In genomic region chr10:9092237-9092885, GRCm38 (mm10) we compare ENCODE assay signal across 8 mouse cellular contexts.
DNase-seq lines count a peak whose midpoint lies in the region; ATAC-seq lines count a peak whose summit lies in the region.

No protein-coding gene starts in this region.

- no peak overlapping the region for H3K4me3 ChIP-seq in heart, embryonic 10.5 days
- H3K4me3 ChIP-seq in midbrain, embryonic 13.5 days (replicated peaks), result no peak overlapping the region

- no peak overlapping the region; the same call in 1 of the 2 replicates for H3K27ac ChIP-seq in heart, embryonic 10.5 days
- no peak overlapping the region for H3K27ac ChIP-seq in midbrain, embryonic 13.5 days

- WGBS in heart, embryonic 10.5 days, result 56% methylated on average over 10 of the region's 10 CpGs
- 67% methylated on average over 10 of the region's 10 CpGs for WGBS in midbrain, embryonic 13.5 days

- H3K27me3 ChIP-seq in heart, embryonic 10.5 days (ENCODE audit: insufficient read depth, poor library complexity, severe bottlenecking), result no peaks in the 10 kb centered on the region
- no peaks in the 10 kb centered on the region for H3K27me3 ChIP-seq in midbrain, embryonic 13.5 days

- H3K9ac ChIP-seq in midbrain, embryonic 13.5 days (replicated peaks), result no peak overlapping the region

- DNase-seq in heart, adult 11 months, result peak; percentile 95
- no peak for DNase-seq in heart, embryonic 10.5 days (ENCODE audit: low spot score)
- DNase-seq in Muller cell, postnatal 12 days (ENCODE audit: inconsistent ontology term), result peak; percentile 70
- peak; percentile 20 for DNase-seq in cerebellum, adult 9-10 months
- DNase-seq in heart, postnatal 25 days (ENCODE audit: low spot score), result peak; percentile 17
- no peak for DNase-seq in thymus, postnatal 14 days
- no peak for DNase-seq in left cerebral cortex, adult 11 months (ENCODE audit: low spot score)

- no peaks in the 10 kb centered on the region for H3K36me3 ChIP-seq in heart, embryonic 10.5 days
- no peaks in the 10 kb centered on the region for H3K36me3 ChIP-seq in midbrain, embryonic 13.5 days

- intact Hi-C loops in heart, postnatal 25 days (cut with DNase I), result no loop called here

- no peaks in the 10 kb centered on the region for H3K4me1 ChIP-seq in heart, embryonic 10.5 days
- H3K4me1 ChIP-seq in midbrain, embryonic 13.5 days (replicated peaks), result 0 out of 2 replicates have a peak, but pooled peaks cover 9% of the 10 kb centered on the region

- peak; percentile 79 for ATAC-seq in midbrain, embryonic 13.5 days

- H3K4me2 ChIP-seq in midbrain, embryonic 13.5 days (replicated peaks), result no peak overlapping the region

- no peaks in the 10 kb centered on the region for H3K9me3 ChIP-seq in heart, embryonic 10.5 days
- no peaks in the 10 kb centered on the region for H3K9me3 ChIP-seq in midbrain, embryonic 13.5 days

Comparison
In these comparisons a context has a peak if more than half of its experiments do, and no peak if none do; other contexts are left out.
1. DNase-seq: peak in heart, adult 11 months (single experiment), Muller cell, postnatal 12 days (single experiment), cerebellum, adult 9-10 months (single experiment) and heart, postnatal 25 days (single experiment); none in heart, embryonic 10.5 days (single experiment), thymus, postnatal 14 days (single experiment) and left cerebral cortex, adult 11 months (single experiment).